Mouse (Mus musculus): ENCODE measurements around the gene Xpo1. TPM values are rescaled to one million over a fixed set of nuclear protein-coding genes. Genes with fewer than 3 reads are reported as not detected.
A peak's percentile ranks its signal among the peaks of the same experiment; 100 is the strongest.
"Not testable (repeated sequence)": the region's sequence is repeated elsewhere in the genome, so short reads cannot be mapped to it uniquely, and the experiment has no call there.

Xpo1 gene
- polyA plus RNA-seq, 1 experiment from 2014 or later = 79.6 TPM

DNA sequence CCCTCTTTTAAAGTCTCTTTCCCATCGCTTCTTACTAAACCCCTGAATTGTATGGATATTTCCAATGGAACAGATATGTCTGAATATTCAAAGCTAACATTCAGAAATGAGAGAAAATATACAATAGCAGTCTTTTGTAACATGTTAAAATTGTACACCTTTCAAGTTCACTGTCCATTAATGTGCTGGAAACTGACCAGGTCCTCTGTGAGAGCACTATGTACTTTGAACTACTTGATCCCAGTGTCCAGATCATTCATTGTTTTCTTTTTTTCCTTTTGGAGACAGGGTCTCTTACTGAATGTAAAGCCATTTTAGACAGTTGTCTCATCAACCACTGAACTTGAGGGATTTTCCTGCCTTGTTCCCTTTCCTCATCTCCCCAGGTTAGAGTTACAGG, 47.3 kb downstream of the Xpo1 start:
- Histone ChIP-seq H3K4me1 (no peaks in the 10 kb centered on the region), H3K36me3 (0 out of 2 replicates have a peak, but pooled peaks cover 8% of the 10 kb centered on the region), H3K4me3 (replicated peaks) (no peak overlapping the region), H3K27me3 (no peaks in the 10 kb centered on the region), H3K9me3 (replicated peaks) (no peaks in the 10 kb centered on the region), H3K27ac (replicated peaks) (no peak overlapping the region), H3K4me2 (replicated peaks) (no peak overlapping the region), H3K9ac (no peak overlapping the region)
- ATAC-seq (ENCODE audit: insufficient number of reproducible peaks, low FRiP score, low TSS enrichment, low read depth) = no peak
- WGBS = 65% methylated on average over 1 of the region's 1 CpGs

DNA sequence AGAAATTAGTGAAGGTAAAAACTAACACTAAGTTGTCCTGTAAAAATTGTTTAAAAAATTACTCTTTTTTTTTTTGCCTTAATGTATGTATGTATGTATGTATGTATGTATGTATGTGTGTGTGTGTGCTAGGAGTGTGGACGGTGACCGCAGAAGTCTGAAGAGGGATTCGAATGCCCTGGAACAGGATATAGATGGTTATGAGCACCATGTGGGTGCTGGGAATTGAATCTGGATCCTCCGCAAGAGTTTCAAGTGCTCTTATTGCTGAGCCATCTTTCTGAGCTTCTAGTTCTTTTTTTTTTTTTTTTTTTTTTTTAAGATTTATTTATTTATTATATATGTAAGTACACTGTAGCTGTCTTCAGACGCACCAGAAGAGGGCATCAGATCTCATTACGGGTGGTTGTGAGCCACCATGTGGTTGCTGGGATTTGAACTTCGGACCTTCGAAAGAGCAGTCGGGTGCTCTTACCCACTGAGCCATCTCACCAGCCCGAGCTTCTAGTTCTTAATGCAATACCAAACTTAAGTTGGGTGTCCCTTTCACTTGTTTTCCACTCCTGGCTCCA, 49.3 kb downstream of the Xpo1 start:
- not testable (repeated sequence) for H3K27me3 ChIP-seq; ATAC-seq (ENCODE audit: insufficient number of reproducible peaks, low FRiP score, low TSS enrichment, low read depth); H3K36me3 ChIP-seq; H3K4me1 ChIP-seq; H3K9me3 ChIP-seq (replicated peaks)
- Histone ChIP-seq H3K4me3 (replicated peaks) (peak overlapping the region; percentile 94), H3K4me2 (replicated peaks) (peak overlapping the region; percentile 65), H3K9ac (peak overlapping the region; percentile 98; the same call in 1 of the 2 replicates), H3K27ac (replicated peaks) (peak overlapping the region; percentile 100)
- WGBS = 32% methylated on average over 10 of the region's 10 CpGs

DNA sequence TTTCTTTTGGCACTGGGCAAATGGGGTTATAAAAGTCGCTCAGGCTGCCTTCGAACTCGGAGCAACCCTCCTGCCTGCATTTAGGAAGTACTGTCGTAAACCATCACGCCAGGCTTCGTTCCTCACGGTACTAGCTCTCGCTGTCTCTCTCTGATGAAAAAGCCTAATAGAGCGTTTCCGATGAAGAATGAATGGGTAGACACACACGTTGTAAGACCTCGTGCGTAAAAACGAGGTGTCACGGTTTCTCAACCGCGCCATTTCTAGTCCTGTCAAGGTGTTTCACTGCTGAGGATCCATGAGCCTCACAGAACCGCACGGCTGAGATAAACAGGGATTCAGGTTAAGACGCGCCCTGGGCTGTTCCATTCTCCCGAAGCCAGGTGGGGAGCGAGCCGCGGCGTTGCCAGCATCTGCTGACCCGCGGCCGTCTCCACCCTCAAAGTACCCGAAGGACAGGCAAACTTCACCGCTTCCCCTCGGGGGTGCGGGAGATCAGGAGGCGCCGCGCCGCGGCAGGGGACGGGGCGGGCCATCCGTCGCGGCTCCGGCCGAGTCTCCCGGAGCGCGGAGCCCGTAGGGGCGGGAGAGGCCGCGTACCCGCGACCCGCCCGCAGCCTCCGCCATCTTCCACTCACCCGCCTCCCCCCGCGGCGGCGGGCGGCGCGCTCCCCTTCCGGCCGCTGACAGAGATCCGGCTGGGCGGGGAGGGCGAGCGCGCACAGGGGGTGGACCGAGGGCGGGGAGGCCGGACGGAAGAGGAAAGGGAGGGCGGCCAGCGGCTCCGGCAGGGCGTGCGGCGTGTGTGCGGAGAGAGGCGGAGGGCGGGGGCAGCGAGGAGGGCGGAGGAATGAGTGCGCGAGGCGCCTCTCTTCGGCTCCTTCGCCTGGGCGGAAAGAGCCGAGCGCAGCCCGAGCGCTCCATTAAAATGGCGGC, 50.1 kb downstream of the Xpo1 start:
- H3K9ac ChIP-seq = peak overlapping the region; percentile 98
- WGBS = under 1% methylated on average over 93 of the region's 98 CpGs
- H3K4me3 ChIP-seq (replicated peaks) = peak overlapping the region; percentile 94

DNA sequence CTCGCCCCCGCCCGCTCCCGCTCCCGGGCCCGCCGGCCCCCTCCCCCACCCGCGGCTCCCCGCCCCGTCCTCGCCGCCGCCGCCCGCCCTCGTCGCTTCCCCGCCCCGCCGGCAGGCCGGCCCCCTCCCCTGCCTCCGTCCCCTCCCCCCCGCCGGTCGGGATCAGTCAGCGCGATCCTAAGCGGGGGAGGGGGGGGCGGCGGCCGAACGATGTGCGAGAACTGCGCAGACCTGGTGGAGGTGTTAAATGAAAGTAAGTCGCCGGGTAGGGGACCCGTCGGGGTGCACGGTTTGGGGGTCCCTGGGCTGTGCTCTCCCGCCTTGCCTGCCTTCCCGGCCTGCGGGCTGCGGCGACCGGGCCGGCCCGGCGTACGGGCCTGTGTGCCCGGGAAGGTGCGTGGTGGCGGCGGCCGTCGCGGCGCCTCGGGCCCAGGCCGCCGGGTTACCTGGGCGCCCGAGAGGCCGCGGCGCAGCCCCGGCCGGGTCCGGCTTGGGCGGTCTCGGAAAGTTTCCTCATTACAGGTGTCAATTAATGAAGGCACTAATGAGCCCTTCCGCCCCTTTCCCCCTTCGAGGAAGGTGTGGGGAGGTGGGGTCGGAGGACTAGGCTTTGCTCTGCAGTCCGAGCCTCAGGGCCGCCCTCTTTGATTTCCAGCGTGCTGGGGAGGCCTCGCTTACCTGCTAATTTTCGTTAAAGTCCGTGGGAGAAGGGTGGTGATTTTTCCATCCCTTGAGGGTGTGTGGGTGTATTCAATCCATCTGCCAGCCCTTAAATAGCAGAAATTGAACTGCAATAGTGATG, 51.1 kb downstream of the Xpo1 start, which contains the start of gene Usp34:
Usp34 (plus strand) TSS at position 132 of the 802 bp plus-strand sequence.
- H3K27ac ChIP-seq (replicated peaks) = peak within 1 kb of the TSS; percentile 100

More for the DNA sequence above, 50.1 kb downstream of the Xpo1 start:
- Histone ChIP-seq H3K27ac (replicated peaks) (peak overlapping the region; percentile 100), H3K36me3 (no peaks in the 10 kb centered on the region), H3K27me3 (no peaks in the 10 kb centered on the region), H3K4me2 (replicated peaks) (peak overlapping the region; percentile 65), H3K9me3 (replicated peaks) (no peaks in the 10 kb centered on the region), H3K4me1 (peaks cover 7% of the 10 kb centered on the region; the same call in 1 of the 2 replicates)
- peak; percentile 97 for ATAC-seq (ENCODE audit: insufficient number of reproducible peaks, low FRiP score, low TSS enrichment, low read depth)

DNA sequence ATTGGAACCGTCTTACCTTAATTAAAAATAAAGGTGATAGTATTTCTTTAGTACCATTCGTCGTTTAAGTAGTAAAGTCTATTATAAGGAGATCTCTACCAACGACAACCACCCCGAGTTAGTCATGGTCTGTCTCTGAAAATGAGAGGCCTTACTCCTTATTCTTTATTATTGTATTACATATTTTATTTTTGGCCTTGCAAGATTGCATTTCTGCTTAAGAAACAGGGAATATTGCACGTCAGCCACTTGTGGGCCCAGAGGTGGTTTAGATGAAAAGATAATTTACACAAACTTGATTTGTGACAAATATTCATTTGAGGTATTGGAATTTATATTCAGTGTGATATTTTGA, 51.7 kb downstream of the Xpo1 start:
- Histone ChIP-seq H3K4me1 (peaks cover 7% of the 10 kb centered on the region; the same call in 1 of the 2 replicates), H3K27me3 (no peaks in the 10 kb centered on the region), H3K9me3 (replicated peaks) (no peaks in the 10 kb centered on the region), H3K4me3 (replicated peaks) (peak overlapping the region; percentile 94), H3K36me3 (no peaks in the 10 kb centered on the region), H3K9ac (peak overlapping the region; percentile 98), H3K27ac (replicated peaks) (peak overlapping the region; percentile 100), H3K4me2 (replicated peaks) (peak overlapping the region; percentile 55)
- WGBS = 1% methylated on average over 6 of the region's 6 CpGs
- ATAC-seq (ENCODE audit: insufficient number of reproducible peaks, low FRiP score, low TSS enrichment, low read depth) = no peak

More for the DNA sequence above, 51.1 kb downstream of the Xpo1 start, which contains the start of gene Usp34:
- ATAC-seq (ENCODE audit: insufficient number of reproducible peaks, low FRiP score, low TSS enrichment, low read depth) = peak; percentile 71
- Histone ChIP-seq H3K9me3 (replicated peaks) (no peaks in the 10 kb centered on the region), H3K9ac (peak within 1 kb of the TSS; percentile 98), H3K36me3 (no peaks in the 10 kb centered on the region), H3K4me2 (replicated peaks) (peak within 1 kb of the TSS; percentile 65), H3K27me3 (no peaks in the 10 kb centered on the region), H3K4me3 (replicated peaks) (peak within 1 kb of the TSS; percentile 94), H3K4me1 (peaks cover 7% of the 10 kb centered on the region; the same call in 1 of the 2 replicates)
- under 1% methylated on average over 35 of the region's 80 CpGs for WGBS

DNA sequence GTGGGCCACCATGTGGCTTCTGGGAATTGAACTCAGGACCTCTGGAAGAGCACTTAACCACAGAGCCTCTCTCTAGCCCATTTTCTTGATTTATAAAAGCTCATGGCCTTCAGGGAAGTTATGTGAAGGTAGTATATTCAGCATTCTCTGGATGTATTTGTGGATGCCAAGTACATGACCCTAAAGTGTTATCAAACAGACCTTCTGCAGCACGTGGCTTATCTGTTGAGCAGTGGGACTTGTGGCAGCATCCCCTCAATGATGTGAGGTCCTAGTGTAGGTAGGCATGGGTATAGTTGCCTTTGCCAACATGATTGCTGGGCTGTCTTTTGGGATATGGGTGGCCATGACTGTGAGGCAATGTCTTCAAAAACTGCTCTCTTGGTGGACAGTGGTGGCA, 57.7 kb downstream of the Xpo1 start:
- Histone ChIP-seq H3K27ac (replicated peaks) (no peak overlapping the region), H3K9ac (no peak overlapping the region), H3K4me2 (replicated peaks) (no peak overlapping the region), H3K36me3 (peaks cover 4% of the 10 kb centered on the region; the same call in 1 of the 2 replicates), H3K9me3 (replicated peaks) (no peaks in the 10 kb centered on the region), H3K27me3 (no peaks in the 10 kb centered on the region), H3K4me3 (replicated peaks) (no peak overlapping the region), H3K4me1 (peaks cover 4% of the 10 kb centered on the region; the same call in 1 of the 2 replicates)
- 90% methylated on average over 1 of the region's 1 CpGs for WGBS
- ATAC-seq (ENCODE audit: insufficient number of reproducible peaks, low FRiP score, low TSS enrichment, low read depth) = no peak

DNA sequence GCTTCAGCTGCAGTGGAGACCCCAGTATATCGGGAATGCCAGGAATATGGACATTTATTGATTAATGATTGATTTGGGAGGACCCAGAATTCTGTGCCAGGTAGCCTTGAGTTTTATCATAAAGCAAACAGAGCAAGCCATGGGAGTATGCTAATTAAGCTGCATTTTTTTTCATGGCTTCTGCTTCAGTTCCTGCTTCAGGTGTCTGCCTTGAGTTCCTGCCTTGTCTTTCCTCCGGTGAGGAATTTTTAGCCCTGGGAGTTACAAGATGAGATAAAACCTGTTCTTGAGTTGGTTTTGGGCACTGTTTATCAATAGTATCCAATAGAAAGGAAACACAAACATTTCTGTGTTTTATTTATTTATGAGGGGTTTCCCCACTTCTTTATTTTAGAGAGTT, 73.6 kb downstream of the Xpo1 start:
- H3K27me3 ChIP-seq = no peaks in the 10 kb centered on the region
- H3K27ac ChIP-seq (replicated peaks) = no peak overlapping the region
- 0 out of 2 replicates have a peak, but pooled peaks cover 2% of the 10 kb centered on the region for H3K36me3 ChIP-seq
- WGBS = 92% methylated on average over 2 of the region's 2 CpGs
- H3K4me3 ChIP-seq (replicated peaks) = no peak overlapping the region
- no peak overlapping the region for H3K4me2 ChIP-seq (replicated peaks)
- no peaks in the 10 kb centered on the region for H3K4me1 ChIP-seq
- no peak overlapping the region for H3K9ac ChIP-seq
- H3K9me3 ChIP-seq (replicated peaks) = no peaks in the 10 kb centered on the region
- ATAC-seq (ENCODE audit: insufficient number of reproducible peaks, low FRiP score, low TSS enrichment, low read depth) = no peak

DNA sequence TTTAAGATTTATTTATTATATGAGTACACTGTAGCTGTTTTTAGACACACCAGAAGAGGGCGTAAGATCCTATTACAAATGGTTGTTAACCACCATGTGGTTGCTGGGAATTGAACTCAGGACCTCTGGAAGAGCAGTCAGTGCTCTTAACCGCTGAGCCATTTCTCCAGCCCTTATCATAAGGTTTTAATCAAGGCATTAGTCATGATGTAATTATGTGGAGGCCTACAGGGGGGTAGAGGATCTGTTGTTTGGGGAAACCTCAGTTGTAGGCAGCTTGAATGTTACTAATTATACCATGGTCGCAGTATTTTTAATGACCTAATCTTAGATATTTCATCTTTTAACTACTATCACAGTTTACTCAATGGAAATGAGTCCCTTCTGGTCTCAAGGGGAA, 76.3 kb downstream of the Xpo1 start:
- 36% methylated on average over 3 of the region's 3 CpGs for WGBS
- no peak overlapping the region for H3K4me3 ChIP-seq (replicated peaks)

DNA sequence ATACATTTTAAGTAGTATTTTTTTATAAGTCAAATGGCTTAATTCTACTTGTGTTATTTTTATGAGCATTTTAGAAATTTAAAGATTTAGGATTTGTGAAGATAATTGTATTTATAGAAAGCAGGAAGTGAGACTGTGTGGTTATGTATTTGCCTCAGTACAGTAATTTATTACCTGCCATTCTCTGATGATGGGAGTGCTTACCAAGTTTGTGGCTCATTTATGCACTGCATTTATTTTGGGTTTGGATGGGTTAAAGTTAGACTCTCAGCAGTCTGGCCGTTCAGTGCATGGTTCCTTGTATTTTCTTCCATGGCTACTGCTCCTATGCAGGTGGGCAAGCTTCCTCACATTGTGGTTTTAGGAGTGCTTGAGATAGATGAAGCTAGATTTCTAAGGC, 79.3 kb downstream of the Xpo1 start:
- WGBS = 66% methylated on average over 1 of the region's 1 CpGs
- no peak overlapping the region for H3K9ac ChIP-seq
- H3K27ac ChIP-seq (replicated peaks) = no peak overlapping the region
- H3K27me3 ChIP-seq = no peaks in the 10 kb centered on the region
- H3K9me3 ChIP-seq (replicated peaks) = no peaks in the 10 kb centered on the region
- H3K4me2 ChIP-seq (replicated peaks) = no peak overlapping the region
- no peaks in the 10 kb centered on the region for H3K4me1 ChIP-seq
- ATAC-seq (ENCODE audit: insufficient number of reproducible peaks, low FRiP score, low TSS enrichment, low read depth) = no peak
- peaks cover 9% of the 10 kb centered on the region; the same call in 1 of the 2 replicates for H3K36me3 ChIP-seq
- H3K4me3 ChIP-seq (replicated peaks) = no peak overlapping the region

More for the DNA sequence above, 76.3 kb downstream of the Xpo1 start:
- Histone ChIP-seq H3K36me3 (0 out of 2 replicates have a peak, but pooled peaks cover 2% of the 10 kb centered on the region), H3K4me1 (no peaks in the 10 kb centered on the region), H3K4me2 (replicated peaks) (no peak overlapping the region), H3K27ac (replicated peaks) (no peak overlapping the region), H3K9me3 (replicated peaks) (no peaks in the 10 kb centered on the region), H3K27me3 (no peaks in the 10 kb centered on the region), H3K9ac (no peak overlapping the region)
- no peak for ATAC-seq (ENCODE audit: insufficient number of reproducible peaks, low FRiP score, low TSS enrichment, low read depth)

Measured in embryonic facial prominence, embryonic 15.5 days (tissue).